Mouse (Mus musculus): ENCODE results near the gene Plxna2. TPM values are rescaled to one million over a fixed set of nuclear protein-coding genes. Genes with fewer than 3 reads are reported as not detected.

Plxna2 gene
- polyA plus RNA-seq, 1 experiment from 2014 or later = 27.9 TPM

DNA sequence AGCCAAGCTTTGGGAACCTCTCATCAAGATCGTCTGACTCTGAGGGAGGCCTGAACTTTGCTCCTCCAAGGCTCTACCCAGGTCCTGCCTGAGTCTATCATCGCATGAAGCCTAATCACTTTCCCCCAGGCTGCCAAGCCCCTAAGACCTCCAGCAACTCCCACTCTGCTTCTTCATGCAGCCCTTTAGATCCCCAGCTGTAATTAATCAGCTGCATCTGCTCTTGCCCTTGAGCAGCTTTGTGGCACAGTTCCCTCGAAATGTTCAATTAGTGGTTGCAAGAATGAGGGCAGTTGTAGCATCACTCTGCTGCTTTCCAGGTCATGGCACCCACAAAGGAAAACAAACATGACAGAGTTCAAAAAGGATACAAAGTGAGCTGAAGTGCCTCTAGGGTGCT lies 155.9 kb downstream of the Plxna2 start:
- WGBS = 44% methylated on average over 3 of the region's 3 CpGs
- H3K4me2 ChIP-seq (replicated peaks) = no peak overlapping the region

DNA sequence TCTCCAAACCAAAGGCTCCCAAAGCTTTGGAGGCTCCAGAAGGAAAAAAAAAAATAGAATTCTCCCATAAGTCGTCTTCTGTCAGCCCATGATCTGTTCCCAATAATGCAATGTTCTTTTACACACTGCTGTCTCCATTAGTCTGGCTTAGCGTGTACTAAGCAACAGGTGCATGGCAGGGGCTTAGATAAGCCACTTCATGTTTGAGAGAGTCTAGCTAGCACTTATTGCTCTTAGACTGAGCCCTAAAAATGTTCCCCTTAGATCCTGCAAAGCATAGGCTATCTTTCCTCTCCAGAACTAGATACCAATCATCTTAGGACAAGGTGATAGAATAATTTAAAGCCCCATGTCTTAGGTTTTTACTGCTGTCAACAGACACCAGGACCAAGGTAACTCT lies 156.3 kb downstream of the Plxna2 start:
- Histone ChIP-seq H3K36me3 (peaks cover 6% of the 10 kb centered on the region), H3K4me2 (replicated peaks) (no peak overlapping the region), H3K4me1 (no peaks in the 10 kb centered on the region), H3K4me3 (no peak overlapping the region), H3K9ac (no peak overlapping the region), H3K27me3 (no peaks in the 10 kb centered on the region), H3K27ac (no peak overlapping the region), H3K9me3 (replicated peaks) (no peaks in the 10 kb centered on the region)
- 79% methylated on average over 2 of the region's 2 CpGs for WGBS
- ATAC-seq (ENCODE audit: low FRiP score) = no peak

More for the DNA sequence above, 155.9 kb downstream of the Plxna2 start:
- no peaks in the 10 kb centered on the region for H3K9me3 ChIP-seq (replicated peaks)
- H3K27ac ChIP-seq = no peak overlapping the region
- H3K4me3 ChIP-seq = no peak overlapping the region
- H3K4me1 ChIP-seq = no peaks in the 10 kb centered on the region
- no peak overlapping the region for H3K9ac ChIP-seq
- peaks cover 4% of the 10 kb centered on the region for H3K36me3 ChIP-seq
- H3K27me3 ChIP-seq = no peaks in the 10 kb centered on the region
- no peak for ATAC-seq (ENCODE audit: low FRiP score)

GRCm38 (mm10) chr1:194774754-194775153 lies 156.7 kb downstream of the Plxna2 start:
- Histone ChIP-seq H3K36me3 (peaks cover 6% of the 10 kb centered on the region; the same call in 1 of the 2 replicates), H3K9ac (no peak overlapping the region), H3K27me3 (no peaks in the 10 kb centered on the region), H3K4me1 (no peaks in the 10 kb centered on the region), H3K4me2 (replicated peaks) (no peak overlapping the region), H3K9me3 (replicated peaks) (no peaks in the 10 kb centered on the region), H3K4me3 (no peak overlapping the region), H3K27ac (no peak overlapping the region)
- 94% methylated on average over 1 of the region's 1 CpGs for WGBS
- ATAC-seq (ENCODE audit: low FRiP score) = no peak

DNA sequence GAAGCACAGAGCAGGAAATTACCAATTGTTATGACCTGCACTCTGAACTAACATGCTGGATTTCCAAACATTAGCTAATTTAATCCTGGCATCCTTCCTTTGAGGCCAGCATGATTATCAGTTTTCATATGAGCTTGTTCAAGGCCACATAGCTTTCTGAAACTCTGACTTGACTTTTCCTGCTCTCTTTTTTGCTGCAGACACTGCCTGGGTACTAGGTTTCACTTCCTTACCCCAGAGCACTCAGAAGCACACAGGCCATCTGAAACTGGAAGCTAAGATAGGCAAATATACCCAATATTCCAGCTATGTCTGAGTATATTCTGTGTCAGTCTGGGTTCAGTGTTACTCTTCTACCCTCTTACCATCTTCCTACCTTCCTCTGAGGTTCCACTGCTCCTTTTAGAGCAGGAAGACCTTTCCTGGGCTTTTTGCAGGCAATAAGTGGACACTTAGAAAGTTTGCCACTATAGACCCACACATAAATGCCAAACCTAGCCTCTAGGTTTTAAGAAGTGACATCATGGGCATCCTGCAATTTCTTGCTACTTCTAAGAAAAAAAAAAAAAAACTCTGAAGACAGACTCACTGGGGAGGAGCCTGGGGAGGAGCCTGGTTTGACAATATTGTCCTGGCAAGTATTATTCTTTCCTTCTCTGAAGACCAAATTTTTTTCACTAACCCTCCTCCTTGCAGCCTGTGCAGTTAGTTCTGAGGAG lies 157.8 kb downstream of the Plxna2 start:
- H3K27me3 ChIP-seq = no peaks in the 10 kb centered on the region
- peaks cover 12% of the 10 kb centered on the region for H3K36me3 ChIP-seq
- ATAC-seq (ENCODE audit: low FRiP score) = no peak
- H3K27ac ChIP-seq = no peak overlapping the region
- no peak overlapping the region for H3K4me2 ChIP-seq (replicated peaks)
- H3K4me3 ChIP-seq = no peak overlapping the region
- no peaks in the 10 kb centered on the region for H3K9me3 ChIP-seq (replicated peaks)
- H3K4me1 ChIP-seq = peaks cover 5% of the 10 kb centered on the region
- H3K9ac ChIP-seq = no peak overlapping the region

DNA sequence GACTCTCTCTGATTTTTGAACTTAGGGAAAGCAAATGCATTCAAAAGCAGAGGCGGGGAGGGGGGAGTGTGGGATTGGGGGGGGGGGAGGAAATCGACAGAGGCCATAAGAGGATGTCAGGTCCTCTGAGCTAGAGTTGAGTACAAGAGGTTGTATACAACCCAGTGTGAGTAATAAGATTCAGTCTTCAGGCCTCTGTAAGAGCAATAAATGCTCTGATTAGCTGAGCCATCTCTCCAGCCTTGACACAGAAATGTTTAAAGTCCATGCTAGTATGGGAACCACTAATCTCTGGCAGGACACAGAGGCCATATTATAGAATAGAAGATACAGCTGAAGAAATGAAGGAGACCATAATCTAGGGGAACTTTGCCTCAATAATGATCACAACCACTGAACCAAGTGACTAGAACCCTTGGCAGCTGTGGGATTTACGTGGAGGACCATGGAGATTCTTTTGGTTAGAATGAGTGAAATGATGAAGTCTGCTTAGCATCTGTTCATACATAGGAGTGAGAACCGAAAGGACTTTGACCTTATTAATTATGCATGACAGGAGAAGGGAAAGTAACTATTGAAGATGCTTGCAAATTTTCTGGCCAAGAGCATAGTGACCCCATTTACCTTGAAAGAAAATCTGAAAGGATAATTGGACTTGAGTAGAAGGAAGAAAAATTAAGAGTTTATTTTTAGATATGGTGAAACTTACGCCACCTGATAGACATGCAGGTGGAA lies 158.7 kb downstream of the Plxna2 start:
- H3K4me2 ChIP-seq (replicated peaks) = no peak overlapping the region
- 76% methylated on average over 5 of the region's 5 CpGs for WGBS
- no peak for ATAC-seq (ENCODE audit: low FRiP score)
- H3K4me3 ChIP-seq = no peak overlapping the region
- H3K27me3 ChIP-seq = no peaks in the 10 kb centered on the region
- peaks cover 12% of the 10 kb centered on the region for H3K36me3 ChIP-seq
- no peaks in the 10 kb centered on the region for H3K9me3 ChIP-seq (replicated peaks)
- peaks cover 5% of the 10 kb centered on the region for H3K4me1 ChIP-seq
- H3K9ac ChIP-seq = no peak overlapping the region
- no peak overlapping the region for H3K27ac ChIP-seq

GRCm38 (mm10) chr1:194777608-194778007 lies 159.6 kb downstream of the Plxna2 start:
- 86% methylated on average over 2 of the region's 2 CpGs for WGBS
- Histone ChIP-seq H3K27ac (no peak overlapping the region), H3K9ac (no peak overlapping the region), H3K9me3 (replicated peaks) (no peaks in the 10 kb centered on the region), H3K4me3 (no peak overlapping the region), H3K4me1 (peaks cover 5% of the 10 kb centered on the region), H3K27me3 (no peaks in the 10 kb centered on the region), H3K4me2 (replicated peaks) (no peak overlapping the region), H3K36me3 (peaks cover 13% of the 10 kb centered on the region)
- no peak for ATAC-seq (ENCODE audit: low FRiP score)

GRCm38 (mm10) chr1:194780392-194780791 lies 162.4 kb downstream of the Plxna2 start:
- H3K27me3 ChIP-seq = no peaks in the 10 kb centered on the region
- H3K9me3 ChIP-seq (replicated peaks) = no peaks in the 10 kb centered on the region
- no peak overlapping the region for H3K4me3 ChIP-seq
- H3K9ac ChIP-seq = no peak overlapping the region
- H3K4me2 ChIP-seq (replicated peaks) = no peak overlapping the region
- peaks cover 20% of the 10 kb centered on the region for H3K36me3 ChIP-seq
- H3K27ac ChIP-seq = no peak overlapping the region
- peaks cover 5% of the 10 kb centered on the region for H3K4me1 ChIP-seq
- WGBS = 89% methylated on average over 3 of the region's 3 CpGs
- ATAC-seq (ENCODE audit: low FRiP score) = peak; percentile 44; the same call in 1 of the 2 replicates

GRCm38 (mm10) chr1:194780794-194781390 lies 162.9 kb downstream of the Plxna2 start:
- Histone ChIP-seq H3K9ac (no peak overlapping the region), H3K4me1 (peaks cover 5% of the 10 kb centered on the region), H3K4me2 (replicated peaks) (no peak overlapping the region), H3K27me3 (no peaks in the 10 kb centered on the region), H3K4me3 (no peak overlapping the region), H3K36me3 (peaks cover 23% of the 10 kb centered on the region), H3K9me3 (replicated peaks) (no peaks in the 10 kb centered on the region), H3K27ac (no peak overlapping the region)
- peak; percentile 54 for ATAC-seq (ENCODE audit: low FRiP score)
- 57% methylated on average over 5 of the region's 5 CpGs for WGBS

- Histone ChIP-seq H3K4me3 (no peak overlapping the region), H3K36me3 (peaks cover 30% of the 10 kb centered on the region), H3K4me2 (replicated peaks) (no peak overlapping the region), H3K9me3 (replicated peaks) (no peaks in the 10 kb centered on the region), H3K9ac (no peak overlapping the region), H3K27me3 (no peaks in the 10 kb centered on the region), H3K27ac (no peak overlapping the region), H3K4me1 (peaks cover 5% of the 10 kb centered on the region)
- WGBS = 76% methylated on average over 1 of the region's 1 CpGs
- ATAC-seq (ENCODE audit: low FRiP score) = no peak
Observed at GRCm38 (mm10) chr1:194781556-194781955, 163.5 kb downstream of the Plxna2 start.

- H3K27me3 ChIP-seq = no peaks in the 10 kb centered on the region
- peaks cover 5% of the 10 kb centered on the region for H3K4me1 ChIP-seq
- no peak overlapping the region for H3K4me2 ChIP-seq (replicated peaks)
- no peak overlapping the region for H3K27ac ChIP-seq
- H3K9me3 ChIP-seq (replicated peaks) = no peaks in the 10 kb centered on the region
- peaks cover 31% of the 10 kb centered on the region for H3K36me3 ChIP-seq
- H3K9ac ChIP-seq = no peak overlapping the region
- 44% methylated on average over 3 of the region's 3 CpGs for WGBS
- no peak overlapping the region for H3K4me3 ChIP-seq
- no peak for ATAC-seq (ENCODE audit: low FRiP score)
Observed at GRCm38 (mm10) chr1:194782325-194782724, 164.3 kb downstream of the Plxna2 start.

DNA sequence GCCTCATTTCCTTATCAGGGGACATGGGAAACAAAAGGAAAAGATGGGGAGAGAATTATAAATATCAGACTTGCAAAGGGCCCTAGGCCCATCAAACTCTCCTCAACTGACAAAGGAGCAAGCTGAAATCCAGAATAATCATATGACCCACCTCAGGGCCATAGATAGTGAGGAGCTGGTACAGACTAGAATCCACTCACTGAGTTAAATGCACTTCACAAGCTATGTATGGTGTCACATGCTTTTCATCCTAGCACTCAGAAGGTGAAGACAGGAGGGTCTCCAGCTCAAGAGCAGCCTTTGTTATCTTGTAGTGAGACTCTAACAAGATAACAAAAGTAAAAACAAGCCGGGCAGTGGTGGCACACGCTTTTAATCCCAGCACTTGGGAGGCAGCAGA lies 169.6 kb downstream of the Plxna2 start:
- 87% methylated on average over 2 of the region's 2 CpGs for WGBS
- Histone ChIP-seq H3K9ac (no peak overlapping the region), H3K36me3 (peaks cover 46% of the 10 kb centered on the region)

DNA sequence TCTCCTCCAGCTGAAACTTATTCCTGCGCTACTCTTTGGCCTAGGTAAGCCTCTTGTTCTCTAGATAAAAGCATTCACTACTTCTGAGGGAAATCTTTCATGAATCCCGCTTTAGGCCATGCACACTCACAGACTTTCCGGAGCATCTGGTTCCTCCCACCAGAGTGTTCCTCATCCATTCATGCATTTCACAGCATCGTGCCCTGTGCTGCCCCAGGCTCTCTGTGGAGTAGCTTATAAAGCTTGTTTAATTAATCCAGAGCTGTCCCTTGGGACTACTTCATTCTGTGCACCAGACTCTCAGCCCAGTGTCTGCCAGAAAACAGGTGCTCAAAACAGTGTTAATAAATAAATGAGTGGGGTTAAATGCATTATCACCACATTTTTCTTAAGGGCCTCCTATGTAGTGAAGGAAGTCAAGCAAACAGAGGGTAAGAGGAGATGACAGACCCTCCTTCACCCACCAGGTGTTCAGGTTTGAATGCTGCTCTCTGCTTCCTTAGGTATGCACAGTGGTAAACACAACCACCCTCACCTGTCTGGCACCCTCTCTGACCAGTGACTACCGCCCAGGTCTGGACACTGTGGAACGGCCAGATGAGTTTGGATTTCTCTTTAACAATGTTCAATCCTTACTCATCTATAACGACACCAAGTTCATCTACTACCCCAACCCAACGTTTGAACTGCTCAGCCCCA lies 175.4 kb downstream of the Plxna2 start:
- Histone ChIP-seq H3K4me2 (replicated peaks) (no peak overlapping the region), H3K9ac (no peak overlapping the region), H3K36me3 (peaks cover 77% of the 10 kb centered on the region), H3K27me3 (no peaks in the 10 kb centered on the region), H3K4me3 (no peak overlapping the region), H3K27ac (no peak overlapping the region), H3K4me1 (no peaks in the 10 kb centered on the region), H3K9me3 (replicated peaks) (no peaks in the 10 kb centered on the region)
- peak; percentile 80 for ATAC-seq (ENCODE audit: low FRiP score)
- WGBS = 80% methylated on average over 8 of the region's 8 CpGs

More for the DNA sequence above, 169.6 kb downstream of the Plxna2 start:
- Histone ChIP-seq H3K4me1 (no peaks in the 10 kb centered on the region), H3K27me3 (no peaks in the 10 kb centered on the region), H3K9me3 (replicated peaks) (no peaks in the 10 kb centered on the region), H3K27ac (no peak overlapping the region), H3K4me2 (replicated peaks) (no peak overlapping the region), H3K4me3 (no peak overlapping the region)
- ATAC-seq (ENCODE audit: low FRiP score) = no peak

Measured in hindbrain, embryonic 12.5 days (tissue).